Mouse (Mus musculus): ENCODE results near the gene Bet1l. TPM values are rescaled to one million over a fixed set of nuclear protein-coding genes. Genes with fewer than 3 reads are reported as not detected.

Bet1l gene
- total and polyA plus RNA-seq, 3 experiments: 13.1 to 24.3 (median 13.8) TPM

DNA sequence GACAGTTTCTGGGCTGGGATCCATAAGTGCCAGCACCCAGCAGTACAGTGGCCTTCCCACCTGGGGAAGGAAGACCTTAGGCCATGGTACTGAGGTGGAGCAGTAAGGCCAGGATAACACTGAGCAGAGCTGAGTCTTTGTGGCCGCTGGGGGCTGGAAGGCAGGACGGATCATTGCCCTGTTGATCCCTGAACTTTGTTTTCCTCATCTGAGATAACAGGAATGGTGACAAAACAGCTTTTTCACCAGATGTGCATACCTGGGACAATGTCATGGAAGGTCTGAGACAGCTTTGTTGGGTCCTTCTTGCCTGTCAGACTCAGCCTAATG, 21.7 kb downstream of the Bet1l start:
- H3K4me3 ChIP-seq (replicated peaks in 1 of 3; ENCODE audit: low read depth in 2 of 3, low read length in 2 of 3, poor library complexity in 1 of 3): no peak overlapping the region
- H3K9ac ChIP-seq (ENCODE audit: insufficient read depth, low read depth): no peak overlapping the region
- no peaks in the 10 kb centered on the region for H3K79me2 ChIP-seq (replicated peaks; ENCODE audit: control insufficient read depth, extremely low read depth, insufficient read depth, poor library complexity, severe bottlenecking)
- no peak for DNase-seq (ENCODE audit: extremely low read depth)
- no peaks in the 10 kb centered on the region for H3K4me1 ChIP-seq (ENCODE audit: control insufficient read depth in 1 of 2, insufficient read depth in 2 of 2)
- in situ Hi-C loops (cut with MboI; ENCODE audit: low pct_ligation_motif_present, low pct_unique_long_range_greater_than_20kb, low sequenced_read_pairs): loop anchor here (25.0 kb wide), 1 partner anchor 748 kb away; the partner anchor contains the start of genes Caly and Prap1
- dilution Hi-C loops (cut with MboI; ENCODE audit: extremely low pct_ligation_motif_present, extremely low pct_unique_long_range_greater_than_20kb, low sequenced_read_pairs): no loop called here
- no peak overlapping the region for H3K4me2 ChIP-seq (ENCODE audit: insufficient read depth, low read depth, poor library complexity, severe bottlenecking)
- peaks cover 79% of the 10 kb centered on the region for H3K27me3 ChIP-seq (replicated peaks)
- no peak overlapping the region for H3K27ac ChIP-seq (ENCODE audit: insufficient read depth, low read depth)
- TF ChIP-seq HCFC1 (IDR thresholded peaks at IDR 0.05; ENCODE audit: low read depth, low read length): no peak
- TF ChIP-seq BHLHE40 (IDR thresholded peaks at IDR 0.05; ENCODE audit: low read depth, low read length): no peak
- no peak for TF ChIP-seq JUND (conservative IDR thresholded peaks at IDR 0.05; ENCODE audit: low read depth, low read length)
- TF ChIP-seq TBP (conservative IDR thresholded peaks at IDR 0.05; ENCODE audit: low read depth, low read length): no peak
- TF ChIP-seq SIN3A (IDR thresholded peaks at IDR 0.05; ENCODE audit: low read length): no peak
- no peak for TF ChIP-seq EP300 (IDR thresholded peaks at IDR 0.05; ENCODE audit: low read length)
- TF ChIP-seq ELF1 (IDR thresholded peaks at IDR 0.05; ENCODE audit: low read depth, low read length): no peak
- no peaks in the 10 kb centered on the region for H3K9me3 ChIP-seq (replicated peaks; ENCODE audit: low read length)
- H3K36me3 ChIP-seq (replicated peaks in 1 of 2; ENCODE audit: control insufficient read depth in 1 of 2, insufficient read depth in 1 of 2, low read length in 1 of 2): no peaks in the 10 kb centered on the region

DNA sequence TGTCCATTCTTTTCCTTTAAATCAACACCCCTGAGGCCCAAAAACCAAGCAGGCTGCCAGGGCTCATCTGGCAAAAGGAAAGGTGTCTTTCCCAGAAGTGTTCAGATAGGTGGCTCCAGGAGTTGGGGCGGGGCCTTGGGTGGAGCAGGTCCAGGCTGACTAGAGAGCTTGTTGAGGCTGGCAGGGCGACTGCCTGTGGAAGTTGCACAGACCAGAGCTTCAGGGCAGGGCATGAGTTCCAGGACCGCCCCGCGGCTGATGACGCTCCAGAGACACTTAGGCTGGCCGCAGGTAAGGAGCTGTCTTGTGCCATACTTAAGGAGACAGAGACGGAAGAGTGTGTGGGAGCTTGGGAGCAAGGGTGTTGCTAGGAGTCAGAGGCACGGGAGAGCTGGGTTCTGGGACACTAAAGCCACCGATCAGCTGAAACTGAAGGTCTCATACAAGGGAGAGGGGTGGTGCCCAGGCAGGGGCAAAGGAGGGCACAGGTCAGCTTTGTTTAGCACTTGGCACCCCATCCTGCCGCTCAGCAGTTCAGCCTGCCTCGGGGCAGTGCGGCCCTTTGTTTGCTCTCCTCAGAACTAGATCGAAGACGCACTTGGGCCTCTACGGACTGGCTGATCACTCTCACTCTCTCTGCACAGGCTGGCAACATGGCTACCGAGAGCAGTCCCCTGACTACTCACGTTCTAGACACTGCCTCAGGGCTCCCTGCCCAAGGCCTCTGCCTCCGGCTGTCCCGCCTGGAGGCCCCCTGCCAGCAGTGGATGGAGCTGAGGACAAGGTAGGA, 22.2 kb downstream of the Bet1l start, which contains the start of gene Urah:
Gene Urah, plus strand, starts transcription at position 51 of the 790 bp plus-strand sequence.
- no peak within 1 kb of the TSS for H3K4me3 ChIP-seq (replicated peaks in 1 of 3; ENCODE audit: low read depth in 2 of 3, low read length in 2 of 3, poor library complexity in 1 of 3)
- dilution Hi-C loops (cut with MboI; ENCODE audit: extremely low pct_ligation_motif_present, extremely low pct_unique_long_range_greater_than_20kb, low sequenced_read_pairs): no loop called here
- H3K27me3 ChIP-seq (replicated peaks): peaks cover 80% of the 10 kb centered on the region
- H3K79me2 ChIP-seq (replicated peaks; ENCODE audit: control insufficient read depth, extremely low read depth, insufficient read depth, poor library complexity, severe bottlenecking): no peaks in the 10 kb centered on the region
- TF ChIP-seq USF1 (IDR thresholded peaks at IDR 0.05; ENCODE audit: low read depth, low read length) (no peak), MYC (IDR thresholded peaks at IDR 0.05; ENCODE audit: low read depth, low read length) (no peak), TBP (conservative IDR thresholded peaks at IDR 0.05; ENCODE audit: low read depth, low read length) (no peak), EP300 (IDR thresholded peaks at IDR 0.05; ENCODE audit: low read length) (no peak), ZKSCAN1 (IDR thresholded peaks at IDR 0.05; ENCODE audit: borderline replicate concordance, low read depth, low read length) (no peak), CTCF (conservative IDR thresholded peaks at IDR 0.05 in 1 of 2, IDR thresholded peaks at IDR 0.05 in 1 of 2; ENCODE audit: low read depth in 2 of 2, low read length in 2 of 2) (no peak), POLR2AphosphoS2 (IDR thresholded peaks at IDR 0.05; ENCODE audit: low read depth, low read length) (no peak), ZNF384 (IDR thresholded peaks at IDR 0.05; ENCODE audit: low read depth, low read length) (no peak), IRF4 (IDR thresholded peaks at IDR 0.05; ENCODE audit: low read depth, low read length) (no peak)
- no peak within 1 kb of the TSS for H3K4me2 ChIP-seq (ENCODE audit: insufficient read depth, low read depth, poor library complexity, severe bottlenecking)
- no peak within 1 kb of the TSS for H3K27ac ChIP-seq (ENCODE audit: insufficient read depth, low read depth)
- no peaks in the 10 kb centered on the region for H3K4me1 ChIP-seq (ENCODE audit: control insufficient read depth in 1 of 2, insufficient read depth in 2 of 2)
- H3K36me3 ChIP-seq (replicated peaks in 1 of 2; ENCODE audit: control insufficient read depth in 1 of 2, insufficient read depth in 1 of 2, low read length in 1 of 2): no peaks in the 10 kb centered on the region
- DNase-seq (ENCODE audit: extremely low read depth): no peak
- in situ Hi-C loops (cut with MboI; ENCODE audit: low pct_ligation_motif_present, low pct_unique_long_range_greater_than_20kb, low sequenced_read_pairs): loop anchor here (25.0 kb wide), 1 partner anchor 748 kb away; the partner anchor contains the start of genes Caly and Prap1
- H3K9me3 ChIP-seq (replicated peaks; ENCODE audit: low read length): no peaks in the 10 kb centered on the region
- H3K9ac ChIP-seq (ENCODE audit: insufficient read depth, low read depth): no peak within 1 kb of the TSS

All from CH12.LX (cell line).